Mouse (Mus musculus) hindbrain, postnatal 0 days (tissue): ENCODE data around the gene Arhgap19. TPM values are rescaled to one million over a fixed set of nuclear protein-coding genes. Genes with fewer than 3 reads are reported as not detected.

ENCODE experiments used
- ATAC-seq: fragments of 200-750 bp; cut with Nextera tagmentation; 2 replicates; pipeline ENCODE4 v1.8.0; 2017; ENCODE audit warnings: mild to moderate bottlenecking, moderate TSS enrichment, moderate library complexity
- DNase-seq: peaks from one replicate; pipeline ENCODE4 v3.0.0-alpha.2; 2015; ENCODE audit warnings: low spot score
- H3K27ac ChIP-seq: fragments of 300-500 bp; sonication (generic); 2 replicates; pipeline ENCODE4 v1.5.1; 2014; ENCODE audit warnings: mild to moderate bottlenecking
- H3K27me3 ChIP-seq: fragments of 300-500 bp; sonication (generic); 2 replicates; pipeline ENCODE4 v1.6.1; 2014; ENCODE audit warnings: low read length, mixed read lengths; ENCODE audit not compliant: insufficient read depth
- H3K36me3 ChIP-seq: fragments of 300-500 bp; sonication (generic); 2 replicates; pipeline ENCODE4 v1.6.1; 2014; ENCODE audit warnings: low read length, mixed read lengths; ENCODE audit not compliant: insufficient read depth
- H3K4me1 ChIP-seq: fragments of 300-500 bp; sonication (generic); 2 replicates; pipeline ENCODE4 v1.6.1; 2014; ENCODE audit warnings: antibody characterized with exemption, low read length, mixed read lengths; ENCODE audit not compliant: insufficient read depth
- H3K4me2 ChIP-seq: fragments of 300-500 bp; sonication (generic); 2 replicates; pipeline ENCODE4 v1.6.1; 2014; ENCODE audit warnings: low read depth, mild to moderate bottlenecking, low read length, moderate library complexity, mixed read lengths
- H3K4me3 ChIP-seq: fragments of 300-500 bp; sonication (generic); 2 replicates; pipeline ENCODE4 v1.5.1; 2014; ENCODE audit warnings: low read length
- H3K9ac ChIP-seq: fragments of 300-500 bp; sonication (generic); replicated peaks from 2 replicates; pipeline ENCODE4 v1.6.1; 2014; ENCODE audit warnings: mild to moderate bottlenecking, low read length, moderate library complexity, mixed read lengths
- H3K9me3 ChIP-seq: fragments of 300-500 bp; sonication (generic); 2 replicates; pipeline ENCODE4 v1.6.1; 2016; ENCODE audit warnings: low read length, mixed read lengths
- CTCF ChIP-seq: IDR thresholded peaks from 2 replicates; pipeline ENCODE4 v1.5.1; 2016; ENCODE audit warnings: antibody characterized with exemption, control low read depth, low read depth
- WGBS: fragments of 180-500 bp; shearing (Covaris S2); extraction: QIAGEN DNeasy Blood & Tissue Kit; methylation state at CpG from one replicate; pipeline ENCODE4 v1.1.7; 2014; 5-methylcytosine and 5-hydroxymethylcytosine counted together
- polyA plus RNA-seq: library from polyadenylated mRNA; unstranded; fragments of >200 nt; fragmentation: Nextera tagmentation; extraction: Ambion mirVana; gene quantifications from 2 replicates; pipeline ENCODE4 v1.2.1, GENCODE M21; 2015
- total RNA-seq: library from RNA; depleted of rRNA; stranded (reverse); fragments of >200 nt; gene quantifications from 2 replicates; pipeline ENCODE4 v1.2.3, GENCODE M21; 2014; rRNA removed

Gene Arhgap19
- total and polyA plus RNA-seq, 2 experiments from 2014 or later = 3.9 to 5.5 TPM

- no peak for ATAC-seq
- no peak overlapping the region for H3K9ac ChIP-seq
- 0 out of 2 replicates have a peak overlapping the region, but pooled peaks have one; percentile 62 for H3K27ac ChIP-seq
- 51% methylated on average over 2 of the region's 2 CpGs for WGBS
- no peaks in the 10 kb centered on the region for H3K27me3 ChIP-seq
- no peak overlapping the region for H3K4me2 ChIP-seq
- H3K4me3 ChIP-seq = no peak overlapping the region
- H3K36me3 ChIP-seq = no peaks in the 10 kb centered on the region
- no peaks in the 10 kb centered on the region for H3K9me3 ChIP-seq
- DNase-seq = no peak
- H3K4me1 ChIP-seq = no peaks in the 10 kb centered on the region
- TF ChIP-seq CTCF = no peak
Observed at GRCm38 (mm10) chr19:41725491-41725890, 76.4 kb downstream of the Arhgap19 start.

GRCm38 (mm10) chr19:41724831-41725470, 76.9 kb downstream of the Arhgap19 start:
- Histone ChIP-seq H3K27me3 (no peaks in the 10 kb centered on the region), H3K9me3 (no peaks in the 10 kb centered on the region), H3K27ac (peak overlapping the region; percentile 62), H3K36me3 (no peaks in the 10 kb centered on the region), H3K4me2 (no peak overlapping the region), H3K4me1 (no peaks in the 10 kb centered on the region), H3K4me3 (no peak overlapping the region), H3K9ac (no peak overlapping the region)
- DNase-seq (no peak), ATAC-seq (0 out of 2 replicates have a peak, but pooled peaks have one; percentile 24)
- 30% methylated on average over 9 of the region's 9 CpGs for WGBS
- no peak for TF ChIP-seq CTCF

- H3K36me3 ChIP-seq = no peaks in the 10 kb centered on the region
- WGBS = 44% methylated on average over 2 of the region's 2 CpGs
- no peak for ATAC-seq
- no peak for DNase-seq
- no peak overlapping the region for H3K27ac ChIP-seq
- no peak for TF ChIP-seq CTCF
- H3K4me3 ChIP-seq = no peak overlapping the region
- no peaks in the 10 kb centered on the region for H3K27me3 ChIP-seq
- H3K4me1 ChIP-seq = no peaks in the 10 kb centered on the region
- no peak overlapping the region for H3K4me2 ChIP-seq
- no peak overlapping the region for H3K9ac ChIP-seq
- H3K9me3 ChIP-seq = no peaks in the 10 kb centered on the region
Observed at GRCm38 (mm10) chr19:41723337-41723736, 78.5 kb downstream of the Arhgap19 start.

- ATAC-seq (no peak), DNase-seq (peak; percentile 66)
- H3K9ac ChIP-seq = no peak overlapping the region
- peaks cover 3% of the 10 kb centered on the region; the same call in 1 of the 2 replicates for H3K4me1 ChIP-seq
- no peak overlapping the region for H3K4me2 ChIP-seq
- no peak overlapping the region for H3K4me3 ChIP-seq
- TF ChIP-seq CTCF = no peak
- H3K9me3 ChIP-seq = no peaks in the 10 kb centered on the region
- no peaks in the 10 kb centered on the region for H3K36me3 ChIP-seq
- 52% methylated on average over 8 of the region's 8 CpGs for WGBS
- H3K27ac ChIP-seq = no peak overlapping the region
- 0 out of 2 replicates have a peak, but pooled peaks cover 3% of the 10 kb centered on the region for H3K27me3 ChIP-seq
Observed at GRCm38 (mm10) chr19:41719436-41719835, 82.4 kb downstream of the Arhgap19 start.

Other genes with a start within 250 kb of the Arhgap19 start
- 5.7 and 6.4 TPM in 2 replicates for gene Gm340, start 219.7 kb downstream of the Arhgap19 start, total RNA-seq
- gene Gm340, start 219.7 kb downstream of the Arhgap19 start, polyA plus RNA-seq = 1.7 TPM in 2 replicates
- gene Slit1, start 58.4 kb downstream of the Arhgap19 start, total RNA-seq = 69.2 and 78.5 TPM in 2 replicates
- gene Slit1, start 58.4 kb downstream of the Arhgap19 start, polyA plus RNA-seq = 10.8 and 13.3 TPM in 2 replicates
- gene Frat1, start 27.9 kb upstream of the Arhgap19 start, total RNA-seq = 26.6 and 33.8 TPM in 2 replicates
- gene Frat1, start 27.9 kb upstream of the Arhgap19 start, polyA plus RNA-seq = 24.4 and 27.0 TPM in 2 replicates
- 9.0 and 13.2 TPM in 2 replicates for gene Frat2, start 46.1 kb upstream of the Arhgap19 start, total RNA-seq
- gene Frat2, start 46.1 kb upstream of the Arhgap19 start, polyA plus RNA-seq = 5.8 and 7.3 TPM in 2 replicates
- 19.2 and 21.9 TPM in 2 replicates for gene Rrp12, start 94.1 kb upstream of the Arhgap19 start, total RNA-seq
- gene Rrp12, start 94.1 kb upstream of the Arhgap19 start, polyA plus RNA-seq = 11.9 and 12.3 TPM in 2 replicates
- 539 and 558 TPM in 2 replicates for gene Pgam1, start 109.9 kb upstream of the Arhgap19 start, total RNA-seq
- 629 and 638 TPM in 2 replicates for gene Pgam1, start 109.9 kb upstream of the Arhgap19 start, polyA plus RNA-seq
- gene Exosc1, start 131.4 kb upstream of the Arhgap19 start, total RNA-seq = 13.5 and 21.1 TPM in 2 replicates
- 64.8 and 69.4 TPM in 2 replicates for gene Exosc1, start 131.4 kb upstream of the Arhgap19 start, polyA plus RNA-seq
- 65.1 and 73.7 TPM in 2 replicates for gene Zdhhc16, start 131.4 kb upstream of the Arhgap19 start, total RNA-seq
- gene Zdhhc16, start 131.4 kb upstream of the Arhgap19 start, polyA plus RNA-seq = 81.9 and 89.4 TPM in 2 replicates
- 54.8 and 66.1 TPM in 2 replicates for gene Mms19, start 179.1 kb upstream of the Arhgap19 start, total RNA-seq
- gene Mms19, start 179.1 kb upstream of the Arhgap19 start, polyA plus RNA-seq = 25.9 and 28.8 TPM in 2 replicates
- 19.9 and 22.4 TPM in 2 replicates for gene Ubtd1, start 179.7 kb upstream of the Arhgap19 start, total RNA-seq
- gene Ubtd1, start 179.7 kb upstream of the Arhgap19 start, polyA plus RNA-seq = 13.4 and 14.1 TPM in 2 replicates
- gene Ankrd2, start 234.0 kb upstream of the Arhgap19 start, total RNA-seq = 0.42 TPM in 1 of 2 replicates, not detected in the other
- gene Ankrd2, start 234.0 kb upstream of the Arhgap19 start, polyA plus RNA-seq = 0.97 and 1.5 TPM in 2 replicates
- gene Hoga1, start 243.6 kb upstream of the Arhgap19 start, total RNA-seq = 2.2 and 3.6 TPM in 2 replicates
- 3.9 and 4.6 TPM in 2 replicates for gene Hoga1, start 243.6 kb upstream of the Arhgap19 start, polyA plus RNA-seq